Mouse (Mus musculus) midbrain, embryonic 16.5 days (tissue): ENCODE results near the gene Zmynd8. TPM values are rescaled to one million over a fixed set of nuclear protein-coding genes. Genes with fewer than 3 reads are reported as not detected.
A peak's percentile ranks its signal among the peaks of the same experiment; 100 is the strongest.

Experiments
- ATAC-seq: fragments of 200-750 bp; cut with Nextera tagmentation; 2 replicates; pipeline ENCODE4 v1.8.0; 2017; ENCODE audit warnings: moderate TSS enrichment
- H3K27ac ChIP-seq: fragments of 300-500 bp; sonication (generic); 2 replicates; pipeline ENCODE4 v1.5.1; 2014; ENCODE audit warnings: mild to moderate bottlenecking, low read length, mixed read lengths
- H3K27me3 ChIP-seq: fragments of 300-500 bp; sonication (generic); 2 replicates; pipeline ENCODE4 v1.6.1; 2014; ENCODE audit warnings: low read depth, low read length, mixed read lengths; ENCODE audit not compliant: control insufficient read depth, insufficient read depth
- H3K36me3 ChIP-seq: fragments of 300-500 bp; sonication (generic); 2 replicates; pipeline ENCODE4 v1.6.1; 2014; ENCODE audit warnings: mild to moderate bottlenecking, low read length, moderate library complexity, mixed read lengths; ENCODE audit not compliant: control insufficient read depth, insufficient read depth
- H3K4me1 ChIP-seq: fragments of 300-500 bp; sonication (generic); 2 replicates; pipeline ENCODE4 v1.6.1; 2014; ENCODE audit warnings: mild to moderate bottlenecking, low read length, mixed read lengths; ENCODE audit not compliant: control insufficient read depth, insufficient read depth
- H3K4me2 ChIP-seq: fragments of 300-500 bp; sonication (generic); 2 replicates; pipeline ENCODE4 v1.6.1; 2014; ENCODE audit warnings: mild to moderate bottlenecking, low read length, mixed read lengths
- H3K4me3 ChIP-seq: fragments of 300-500 bp; sonication (generic); 2 replicates; pipeline ENCODE4 v1.5.1; 2014; ENCODE audit warnings: low read depth, mild to moderate bottlenecking, low read length, moderate library complexity, mixed read lengths
- H3K9ac ChIP-seq: fragments of 300-500 bp; sonication (generic); 2 replicates; pipeline ENCODE4 v1.6.1; 2014; ENCODE audit warnings: low read depth, low read length, mixed read lengths
- H3K9me3 ChIP-seq: fragments of 300-500 bp; sonication (generic); replicated peaks from 2 replicates; pipeline ENCODE4 v1.6.1; 2014; ENCODE audit warnings: mild to moderate bottlenecking, low read length, mixed read lengths; ENCODE audit not compliant: control insufficient read depth, poor library complexity, severe bottlenecking
- WGBS: fragments of 180-500 bp; shearing (Covaris S2); extraction: QIAGEN DNeasy Blood & Tissue Kit; methylation state at CpG from one replicate; pipeline ENCODE4 v1.1.7; 2014; 5-methylcytosine and 5-hydroxymethylcytosine counted together
- polyA plus RNA-seq: library from polyadenylated mRNA; unstranded; fragments of >200 nt; fragmentation: Nextera tagmentation; extraction: Ambion mirVana; gene quantifications from 2 replicates; pipeline ENCODE4 v1.2.1, GENCODE M21; 2015

Gene Zmynd8
- polyA plus RNA-seq, 1 experiment from 2014 or later: 78.7 TPM

DNA sequence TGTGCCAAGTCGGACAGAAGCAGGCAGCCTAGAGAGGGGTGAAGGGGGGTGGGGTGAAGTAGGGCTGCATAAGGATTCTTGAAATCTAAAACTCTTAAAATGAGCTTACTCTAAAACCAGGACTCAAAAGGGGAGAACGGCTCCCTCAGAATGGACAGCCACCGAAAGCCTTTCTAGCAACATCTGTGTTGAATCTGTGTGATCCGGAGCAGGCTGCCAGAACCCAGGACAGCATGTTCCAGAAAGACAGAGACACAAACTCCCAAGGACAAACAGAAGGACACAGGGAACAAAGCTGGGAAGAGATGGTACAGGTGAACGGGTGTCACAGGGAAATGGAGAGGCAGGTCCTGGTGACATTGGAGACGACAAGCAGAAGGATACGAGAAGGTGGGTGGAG, 25.6 kb downstream of the Zmynd8 start:
- Histone ChIP-seq H3K4me1 (peaks cover 77% of the 10 kb centered on the region), H3K36me3 (peaks cover 6% of the 10 kb centered on the region; the same call in 1 of the 2 replicates), H3K9ac (no peak overlapping the region), H3K4me2 (no peak overlapping the region), H3K9me3 (no peaks in the 10 kb centered on the region), H3K27ac (0 out of 2 replicates have a peak overlapping the region, but pooled peaks have one; percentile 23), H3K27me3 (no peaks in the 10 kb centered on the region), H3K4me3 (no peak overlapping the region)
- WGBS: 87% methylated on average over 7 of the region's 7 CpGs
- ATAC-seq: no peak

DNA sequence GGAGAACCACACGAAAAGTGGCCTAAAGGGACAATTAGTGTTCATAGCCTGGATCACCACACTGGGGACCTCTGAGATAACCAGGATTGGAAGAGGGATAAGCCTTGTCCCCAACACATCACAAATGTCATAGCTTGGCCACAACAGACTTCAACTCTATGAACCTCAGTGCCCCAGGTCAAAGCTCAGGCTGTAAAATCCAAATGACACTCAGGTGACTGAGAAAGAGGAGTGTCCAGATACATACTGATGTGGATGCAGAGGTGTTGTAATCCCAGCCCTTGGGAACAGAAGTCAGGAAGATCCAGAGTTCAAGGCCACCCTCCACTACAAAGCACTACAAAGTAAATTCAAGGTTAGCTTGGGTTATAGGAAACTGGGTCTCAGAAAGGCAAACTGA, 29.6 kb downstream of the Zmynd8 start:
- H3K4me2 ChIP-seq: no peak overlapping the region
- H3K4me1 ChIP-seq: peaks cover 60% of the 10 kb centered on the region
- H3K9ac ChIP-seq: no peak overlapping the region
- no peak for ATAC-seq
- H3K9me3 ChIP-seq: no peaks in the 10 kb centered on the region
- peaks cover 6% of the 10 kb centered on the region; the same call in 1 of the 2 replicates for H3K36me3 ChIP-seq
- H3K27ac ChIP-seq: no peak overlapping the region; the same call in 1 of the 2 replicates
- H3K4me3 ChIP-seq: no peak overlapping the region
- 58% methylated on average over 1 of the region's 1 CpGs for WGBS
- no peaks in the 10 kb centered on the region for H3K27me3 ChIP-seq

GRCm38 (mm10) chr2:165868522-165869175, 30.2 kb downstream of the Zmynd8 start:
- no peak overlapping the region for H3K4me3 ChIP-seq
- no peaks in the 10 kb centered on the region for H3K9me3 ChIP-seq
- no peak overlapping the region for H3K9ac ChIP-seq
- H3K4me1 ChIP-seq: peaks cover 55% of the 10 kb centered on the region
- ATAC-seq: no peak; the same call in 1 of the 2 replicates
- H3K36me3 ChIP-seq: peaks cover 2% of the 10 kb centered on the region; the same call in 1 of the 2 replicates
- H3K27me3 ChIP-seq: no peaks in the 10 kb centered on the region
- WGBS: 63% methylated on average over 8 of the region's 8 CpGs
- H3K4me2 ChIP-seq: no peak overlapping the region
- peak overlapping the region; percentile 62; the same call in 1 of the 2 replicates for H3K27ac ChIP-seq

- Histone ChIP-seq H3K4me1 (peaks cover 45% of the 10 kb centered on the region), H3K27ac (peak overlapping the region; percentile 62), H3K27me3 (no peaks in the 10 kb centered on the region), H3K9ac (peak overlapping the region; percentile 42; the same call in 1 of the 2 replicates), H3K36me3 (no peaks in the 10 kb centered on the region), H3K9me3 (no peaks in the 10 kb centered on the region), H3K4me3 (no peak overlapping the region), H3K4me2 (no peak overlapping the region)
- WGBS: 60% methylated on average over 9 of the region's 9 CpGs
- ATAC-seq: 0 out of 2 replicates have a peak, but pooled peaks have one; percentile 31
Measured at GRCm38 (mm10) chr2:165867549-165867948, 31.3 kb downstream of the Zmynd8 start.

DNA sequence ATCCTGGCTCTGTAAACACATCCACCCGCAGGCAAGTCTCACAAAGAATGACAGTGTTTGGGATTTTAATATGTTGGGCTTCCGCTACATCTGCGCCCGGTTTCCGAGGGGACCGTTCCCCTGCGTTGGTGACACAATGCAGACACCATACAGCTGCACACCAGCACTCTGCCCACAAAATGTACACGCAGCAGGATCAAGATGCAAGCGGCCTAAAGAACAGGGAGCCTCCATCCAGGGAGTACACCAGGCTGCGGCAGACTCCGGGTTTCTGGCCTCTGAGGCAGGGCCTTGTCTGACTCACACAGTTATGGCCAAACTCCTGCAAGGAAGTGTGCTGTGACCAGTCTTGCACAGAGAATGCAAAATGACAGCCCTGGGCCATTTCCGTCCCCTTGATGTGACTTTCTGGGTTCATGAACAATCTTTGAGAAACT, 31.8 kb downstream of the Zmynd8 start:
- peak; percentile 30; the same call in 1 of the 2 replicates for ATAC-seq
- Histone ChIP-seq H3K4me3 (no peak overlapping the region), H3K9me3 (no peaks in the 10 kb centered on the region), H3K4me2 (peak overlapping the region; percentile 23; the same call in 1 of the 2 replicates), H3K27me3 (no peaks in the 10 kb centered on the region), H3K9ac (peak overlapping the region; percentile 42), H3K4me1 (peaks cover 48% of the 10 kb centered on the region), H3K27ac (peak overlapping the region; percentile 62), H3K36me3 (no peaks in the 10 kb centered on the region)
- 16% methylated on average over 12 of the region's 12 CpGs for WGBS

DNA sequence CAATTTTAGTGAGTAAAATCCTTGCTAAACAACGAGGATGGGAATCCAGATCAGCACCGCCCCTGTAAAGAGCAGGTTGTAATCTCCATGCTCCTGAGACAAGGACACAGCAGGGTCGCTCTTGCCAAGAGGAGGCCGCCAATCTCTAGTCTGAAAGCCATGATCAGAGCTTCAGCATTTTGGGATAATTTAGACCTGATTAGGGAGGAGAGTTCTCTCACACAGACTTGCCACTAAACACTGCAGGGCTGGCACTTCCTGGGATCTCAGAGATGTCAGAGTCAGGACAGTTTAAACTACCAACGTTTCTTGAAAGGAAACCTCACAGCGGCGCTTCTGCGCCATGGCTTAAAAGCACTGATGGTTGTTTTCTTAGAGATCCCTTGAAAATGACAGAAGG, 32.4 kb downstream of the Zmynd8 start:
- whole genome bisulfite sequencing: 22% methylated on average over 8 of the region's 8 CpGs
- Histone ChIP-seq H3K9me3 (no peaks in the 10 kb centered on the region), H3K4me1 (peaks cover 50% of the 10 kb centered on the region), H3K27me3 (no peaks in the 10 kb centered on the region), H3K9ac (peak overlapping the region; percentile 42), H3K27ac (peak overlapping the region; percentile 62), H3K4me2 (peak overlapping the region; percentile 23; the same call in 1 of the 2 replicates), H3K36me3 (no peaks in the 10 kb centered on the region), H3K4me3 (no peak overlapping the region)
- no peak for ATAC-seq

GRCm38 (mm10) chr2:165864769-165865168, 34.0 kb downstream of the Zmynd8 start:
- H3K9me3 ChIP-seq: no peaks in the 10 kb centered on the region
- no peak overlapping the region for H3K4me2 ChIP-seq
- peaks cover 42% of the 10 kb centered on the region for H3K4me1 ChIP-seq
- H3K36me3 ChIP-seq: no peaks in the 10 kb centered on the region
- no peak for ATAC-seq
- WGBS: 76% methylated on average over 3 of the region's 3 CpGs
- H3K27me3 ChIP-seq: no peaks in the 10 kb centered on the region
- H3K9ac ChIP-seq: no peak overlapping the region
- H3K4me3 ChIP-seq: no peak overlapping the region
- H3K27ac ChIP-seq: no peak overlapping the region

DNA sequence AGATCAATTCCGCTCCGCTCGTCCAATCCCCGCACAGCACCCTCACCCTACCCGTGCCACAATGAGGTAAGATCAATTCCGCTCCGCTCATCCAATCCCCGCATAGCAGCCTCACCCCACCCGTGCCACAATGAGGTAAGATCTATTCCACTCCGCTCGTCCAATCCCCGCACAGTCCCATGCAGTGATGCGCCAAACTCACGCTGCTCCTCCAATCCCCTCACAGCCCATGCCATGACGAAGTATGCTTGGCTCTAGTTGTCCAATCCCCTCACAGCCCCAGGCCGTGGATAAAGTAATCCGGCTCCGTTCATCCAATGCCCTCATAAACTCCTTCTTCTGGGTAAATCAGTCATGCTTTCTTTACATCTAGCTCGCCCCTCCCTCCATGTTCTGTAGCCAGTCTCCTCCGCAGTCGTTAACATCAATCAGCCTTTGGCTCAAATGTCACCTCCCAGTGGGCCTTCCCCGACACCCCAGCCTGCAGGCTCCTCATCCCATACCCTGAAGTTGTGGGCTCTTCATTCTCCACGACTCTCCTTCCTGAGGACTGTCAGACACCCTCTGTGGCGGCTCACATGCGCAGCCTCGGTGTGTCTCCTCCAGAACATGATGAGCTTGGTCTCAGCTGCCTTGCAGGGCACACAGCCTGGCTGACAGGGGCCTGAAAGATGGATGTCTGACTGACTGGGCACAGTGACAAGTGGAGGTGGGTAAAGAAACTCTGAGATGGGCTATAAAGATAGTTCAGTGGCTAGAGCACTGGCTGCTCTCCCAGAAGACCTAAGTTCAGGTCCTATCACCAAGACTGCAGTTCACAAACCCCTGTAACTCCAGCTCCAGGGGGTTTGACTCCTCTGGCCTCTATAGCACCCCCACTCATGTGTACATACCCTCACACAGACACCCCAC, 36.9 kb downstream of the Zmynd8 start:
- H3K9me3 ChIP-seq: no peaks in the 10 kb centered on the region
- 77% methylated on average over 26 of the region's 26 CpGs for WGBS
- H3K27me3 ChIP-seq: no peaks in the 10 kb centered on the region
- H3K9ac ChIP-seq: no peak overlapping the region
- H3K4me2 ChIP-seq: no peak overlapping the region
- peaks cover 43% of the 10 kb centered on the region for H3K4me1 ChIP-seq
- ATAC-seq: peak; percentile 33; the same call in 1 of the 2 replicates
- no peak overlapping the region for H3K27ac ChIP-seq
- H3K4me3 ChIP-seq: no peak overlapping the region
- H3K36me3 ChIP-seq: no peaks in the 10 kb centered on the region
